9 mouse cellular contexts compared by ENCODE assay signal in genomic region chr13:41134901-41135300, GRCm38 (mm10). TPM values are rescaled to one million over a fixed set of nuclear protein-coding genes. Genes with fewer than 3 reads are reported as not detected.
DNase-seq lines count a peak whose midpoint lies in the region; ATAC-seq and TF ChIP-seq lines count a peak whose summit lies in the region.
"Had no signal": no experiment of that assay in that cellular context is flagged by ENCODE, and none has a peak within 500 bp of the region (broad histone marks: within the 10 kb centered on the region; RNA-seq: fewer than 3 reads in every experiment).

No protein-coding gene starts in this region.

- no peaks in the 10 kb centered on the region for H3K4me1 ChIP-seq in kidney, embryonic 14.5 days (ENCODE audit: control insufficient read depth, insufficient read depth, low read length)
- no peaks in the 10 kb centered on the region for H3K4me1 ChIP-seq in heart, postnatal 0 days (ENCODE audit: control insufficient read depth, insufficient read depth)
- H3K4me1 ChIP-seq: embryonic facial prominence, embryonic 15.5 days had no signal

- no peak overlapping the region for H3K4me2 ChIP-seq in kidney, embryonic 14.5 days (replicated peaks; ENCODE audit: low read depth, low read length)
- no peak overlapping the region for H3K4me2 ChIP-seq in heart, postnatal 0 days (ENCODE audit: low read depth, low read length)
- H3K4me2 ChIP-seq: embryonic facial prominence, embryonic 15.5 days had no signal

- no peak for ATAC-seq in kidney, embryonic 14.5 days (ENCODE audit: low FRiP score, low TSS enrichment)
- no peak for ATAC-seq in heart, postnatal 0 days (ENCODE audit: insufficient read depth, low read depth)

- no peak for TF ChIP-seq EP300 in heart, postnatal 0 days (IDR thresholded peaks at IDR 0.05; ENCODE audit: low read depth)

- DNase-seq in kidney, adult 11 months = peak; percentile 12
- peak; percentile 84 for DNase-seq in R1 (ENCODE audit: low read depth, low spot score)
- peak; percentile 86 to 88 for DNase-seq in cerebellum, postnatal 10 days
- DNase-seq in heart, postnatal 0 days (ENCODE audit: low spot score) = peak; percentile 47
- DNase-seq in left cerebral cortex, postnatal 14 days (ENCODE audit: low spot score in 2 of 2) = peak; percentile 40 to 70
- DNase-seq in ovary, adult 18-20 months (ENCODE audit: low spot score) = peak; percentile 38
- DNase-seq in thymus, postnatal 14 days = peak; percentile 63

- 13% methylated on average over 6 of the region's 6 CpGs for WGBS in kidney, embryonic 14.5 days
- 8% methylated on average over 6 of the region's 6 CpGs for WGBS in heart, postnatal 0 days

- H3K27ac ChIP-seq in kidney, embryonic 14.5 days (ENCODE audit: low read depth, low read length) = no peak overlapping the region
- no peak overlapping the region for H3K27ac ChIP-seq in heart, postnatal 0 days (ENCODE audit: low read depth)
- H3K27ac ChIP-seq: embryonic facial prominence, embryonic 15.5 days had no signal

- no peaks in the 10 kb centered on the region for H3K36me3 ChIP-seq in kidney, embryonic 14.5 days (ENCODE audit: control insufficient read depth, insufficient read depth, low read length)
- no peaks in the 10 kb centered on the region for H3K36me3 ChIP-seq in heart, postnatal 0 days (replicated peaks; ENCODE audit: control insufficient read depth, insufficient read depth, low read length)
- H3K36me3 ChIP-seq: embryonic facial prominence, embryonic 15.5 days had no signal

- no peaks in the 10 kb centered on the region for H3K27me3 ChIP-seq in kidney, embryonic 14.5 days (ENCODE audit: control insufficient read depth, insufficient read depth, low read length)
- no peaks in the 10 kb centered on the region for H3K27me3 ChIP-seq in heart, postnatal 0 days (ENCODE audit: control insufficient read depth, insufficient read depth, low read length)
- H3K27me3 ChIP-seq: embryonic facial prominence, embryonic 15.5 days had no signal

- intact Hi-C loops in left cerebral cortex, postnatal 14 days (cut with DNase I) = loop anchor here (2.0 kb wide), 1 partner anchor 102 kb away; no protein-coding TSS in a partner anchor

- no peak overlapping the region for H3K9ac ChIP-seq in kidney, embryonic 14.5 days (ENCODE audit: low read depth, low read length)
- H3K9ac ChIP-seq in heart, postnatal 0 days (replicated peaks; ENCODE audit: low read depth, low read length) = no peak overlapping the region
- H3K9ac ChIP-seq: embryonic facial prominence, embryonic 15.5 days had no signal

- no peak overlapping the region for H3K4me3 ChIP-seq in kidney, embryonic 14.5 days (ENCODE audit: low read length)
- no peak overlapping the region for H3K4me3 ChIP-seq in heart, postnatal 0 days (ENCODE audit: low read depth, low read length)
- H3K4me3 ChIP-seq: embryonic facial prominence, embryonic 15.5 days had no signal

- no peaks in the 10 kb centered on the region for H3K9me3 ChIP-seq in kidney, embryonic 14.5 days (ENCODE audit: control insufficient read depth, low read length)
- H3K9me3 ChIP-seq in heart, postnatal 0 days (replicated peaks; ENCODE audit: control insufficient read depth, low read length) = no peaks in the 10 kb centered on the region
- H3K9me3 ChIP-seq: embryonic facial prominence, embryonic 15.5 days had no signal

- TF ChIP-seq CTCF in heart, postnatal 0 days (IDR thresholded peaks at IDR 0.05; ENCODE audit: low read depth) = peak; percentile 81

RNA-seq across cellular contexts. Expression of gene Sycp2l, which starts 20.8 kb away (rescaled TPM):
- not detected in 2 replicates for polyA plus RNA-seq in kidney, embryonic 14.5 days (2014; fragmentation: Nextera tagmentation; extraction: Ambion mirVana)
- total RNA-seq in heart, postnatal 0 days (2014; rRNA removed; ENCODE audit: low replicate concordance) = not detected in 2 replicates
- not detected in 2 replicates for polyA plus RNA-seq in heart, postnatal 0 days (2015; fragmentation: Nextera tagmentation; extraction: Ambion mirVana)
- total RNA-seq in left cerebral cortex, postnatal 14 days (2021) = not detected
- polyA plus RNA-seq: embryonic facial prominence, embryonic 15.5 days had no signal

RNA-seq across cellular contexts. Expression of gene Gcm2, which starts 24.1 kb away (rescaled TPM):
- not detected in 2 replicates for polyA plus RNA-seq in kidney, embryonic 14.5 days (2014; fragmentation: Nextera tagmentation; extraction: Ambion mirVana)
- total RNA-seq in heart, postnatal 0 days (2014; rRNA removed; ENCODE audit: low replicate concordance) = not detected in 2 replicates
- not detected in 2 replicates for polyA plus RNA-seq in heart, postnatal 0 days (2015; fragmentation: Nextera tagmentation; extraction: Ambion mirVana)
- not detected for total RNA-seq in left cerebral cortex, postnatal 14 days (2021)
- polyA plus RNA-seq: embryonic facial prominence, embryonic 15.5 days had no signal

RNA-seq across cellular contexts. Expression of gene Mak, which starts 55.4 kb away (rescaled TPM):
- polyA plus RNA-seq in kidney, embryonic 14.5 days (2014; fragmentation: Nextera tagmentation; extraction: Ambion mirVana) = 0.50 and 1.2 TPM in 2 replicates
- total RNA-seq in heart, postnatal 0 days (2014; rRNA removed; ENCODE audit: low replicate concordance) = not detected in 2 replicates
- 0.05 and 0.14 TPM in 2 replicates for polyA plus RNA-seq in heart, postnatal 0 days (2015; fragmentation: Nextera tagmentation; extraction: Ambion mirVana)
- 1 to 10 TPM; 1.4 to 2.0 TPM for total RNA-seq in left cerebral cortex, postnatal 14 days (2021)

Comparison
In these comparisons a context has a peak if more than half of its experiments do, and no peak if none do; other contexts are left out.
1. DNase-seq: peak in every context shown above with its lines; median percentile 87 in cerebellum, postnatal 10 days; 84 in R1; 63 in thymus, postnatal 14 days; 55 in left cerebral cortex, postnatal 14 days; 47 in heart, postnatal 0 days; 38 in ovary, adult 18-20 months; 12 in kidney, adult 11 months.